Comparison of ENCODE assay signal across 14 mouse cellular contexts in genomic region chr5:65279133-65279651, GRCm38 (mm10). TPM values are rescaled to one million over a fixed set of nuclear protein-coding genes. Genes with fewer than 3 reads are reported as not detected.
DNase-seq lines count a peak whose midpoint lies in the region; ATAC-seq lines count a peak whose summit lies in the region.
"Had no signal": no experiment of that assay in that cellular context is flagged by ENCODE, and none has a peak within 500 bp of the region (broad histone marks: within the 10 kb centered on the region; RNA-seq: fewer than 3 reads in every experiment).

No protein-coding gene starts in this region.

- no peaks in the 10 kb centered on the region for H3K9me3 ChIP-seq in neural tube, embryonic 14.5 days (ENCODE audit: control insufficient read depth, low read length)
- H3K9me3 ChIP-seq in lung, embryonic 15.5 days = no peaks in the 10 kb centered on the region
- no peaks in the 10 kb centered on the region for H3K9me3 ChIP-seq in intestine, embryonic 16.5 days (ENCODE audit: control insufficient read depth, low read length)
- H3K9me3 ChIP-seq: limb, embryonic 10.5 days had no signal

- peak; percentile 4 for DNase-seq in heart, adult 8-10 months (ENCODE audit: low spot score)
- DNase-seq in heart, postnatal 14 days = no peak
- DNase-seq in neural tube, embryonic 10.5 days (ENCODE audit: extremely low spot score, low spot score) = no peak
- no peak for DNase-seq in layer of hippocampus, adult 18-20 months (ENCODE audit: low spot score in 2 of 2)
- DNase-seq: kidney, adult 18-20 months; layer of hippocampus, adult 9-11 months; right cerebral cortex, adult 18-20 months; thymus, postnatal 14 days had no signal

- no peak overlapping the region for H3K9ac ChIP-seq in neural tube, embryonic 14.5 days (replicated peaks; ENCODE audit: low read depth, low read length)
- H3K9ac ChIP-seq in lung, embryonic 15.5 days = no peak overlapping the region
- H3K9ac ChIP-seq in intestine, embryonic 16.5 days (ENCODE audit: low read depth, low read length) = no peak overlapping the region

- H3K4me1 ChIP-seq in neural tube, embryonic 14.5 days (ENCODE audit: control insufficient read depth, insufficient read depth, low read length) = no peaks in the 10 kb centered on the region
- H3K4me1 ChIP-seq in lung, embryonic 15.5 days = no peaks in the 10 kb centered on the region
- H3K4me1 ChIP-seq in intestine, embryonic 16.5 days (ENCODE audit: control insufficient read depth, insufficient read depth, low read length) = no peaks in the 10 kb centered on the region
- H3K4me1 ChIP-seq: limb, embryonic 10.5 days had no signal

- H3K27me3 ChIP-seq in neural tube, embryonic 14.5 days (ENCODE audit: control insufficient read depth, insufficient read depth, low read length) = no peaks in the 10 kb centered on the region
- no peaks in the 10 kb centered on the region for H3K27me3 ChIP-seq in lung, embryonic 15.5 days
- no peaks in the 10 kb centered on the region for H3K27me3 ChIP-seq in intestine, embryonic 16.5 days (replicated peaks; ENCODE audit: control insufficient read depth, insufficient read depth, low read length)
- H3K27me3 ChIP-seq: CH12.LX had no signal

- peak; percentile 56; the same call in 1 of the 2 replicates for ATAC-seq in neural tube, embryonic 14.5 days (ENCODE audit: low read depth)
- peak; percentile 64; the same call in 1 of the 2 replicates for ATAC-seq in lung, embryonic 15.5 days (ENCODE audit: borderline replicate concordance, extremely low read depth, low FRiP score, low TSS enrichment)
- ATAC-seq in intestine, embryonic 16.5 days = no peak

- H3K36me3 ChIP-seq in neural tube, embryonic 14.5 days (ENCODE audit: control insufficient read depth, insufficient read depth, low read length) = no peaks in the 10 kb centered on the region
- peaks cover 51% of the 10 kb centered on the region for H3K36me3 ChIP-seq in lung, embryonic 15.5 days
- H3K36me3 ChIP-seq in intestine, embryonic 16.5 days (ENCODE audit: control insufficient read depth, insufficient read depth, low read length) = peaks cover 15% of the 10 kb centered on the region

- intact Hi-C loops in heart, postnatal 14 days (cut with DNase I) = no loop called here

- no peak overlapping the region for H3K4me2 ChIP-seq in neural tube, embryonic 14.5 days (ENCODE audit: low read depth, low read length)
- no peak overlapping the region for H3K4me2 ChIP-seq in lung, embryonic 15.5 days
- H3K4me2 ChIP-seq in intestine, embryonic 16.5 days (ENCODE audit: low read depth, low read length) = no peak overlapping the region

- H3K4me3 ChIP-seq in neural tube, embryonic 14.5 days (ENCODE audit: low read depth, low read length) = no peak overlapping the region
- H3K4me3 ChIP-seq in lung, embryonic 15.5 days = no peak overlapping the region
- H3K4me3 ChIP-seq in intestine, embryonic 16.5 days (ENCODE audit: low read length) = no peak overlapping the region
- H3K4me3 ChIP-seq: limb, embryonic 10.5 days had no signal

- H3K27ac ChIP-seq in neural tube, embryonic 14.5 days (ENCODE audit: low read depth, low read length) = no peak overlapping the region
- H3K27ac ChIP-seq in lung, embryonic 15.5 days = no peak overlapping the region
- no peak overlapping the region for H3K27ac ChIP-seq in intestine, embryonic 16.5 days (ENCODE audit: low read length)
- H3K27ac ChIP-seq: limb, embryonic 10.5 days; macrophage had no signal

- 84% methylated on average over 6 of the region's 6 CpGs for WGBS in neural tube, embryonic 14.5 days
- WGBS in lung, embryonic 15.5 days = 81% methylated on average over 6 of the region's 6 CpGs
- 93% methylated on average over 6 of the region's 6 CpGs for WGBS in intestine, embryonic 16.5 days

RNA-seq across cellular contexts. Expression of gene Rfc1, which starts 56.3 kb away (rescaled TPM):
- total RNA-seq in heart, adult 8-10 months (2022) = 10 to 100 TPM; 28.2 to 40.0 (median 37.1) TPM
- 10 to 100 TPM; 25.1 to 25.5 TPM for total RNA-seq in heart, postnatal 14 days (2021)
- 26.5 and 31.7 TPM in 2 replicates for polyA plus RNA-seq in neural tube, embryonic 14.5 days (2014; fragmentation: Nextera tagmentation; extraction: Ambion mirVana)
- 80.3 and 84.4 TPM in 2 replicates for polyA plus RNA-seq in lung, embryonic 15.5 days (2015; fragmentation: Nextera tagmentation; extraction: Ambion mirVana)
- polyA plus RNA-seq in intestine, embryonic 16.5 days (2015; fragmentation: Nextera tagmentation; extraction: Ambion mirVana) = 50.7 and 63.4 TPM in 2 replicates
- 10 to 100 TPM; 28.0 to 30.8 TPM for total RNA-seq in layer of hippocampus, adult 18-20 months (2021)
